Mouse (Mus musculus) T-cell, adult 2 months (primary cell): ENCODE measurements around the gene Fcrls.
A peak's percentile ranks its signal among the peaks of the same experiment; 100 is the strongest.

ENCODE experiments used
- DNase-seq: peaks from one replicate; pipeline ENCODE4 v3.0.0; 2022; ENCODE audit warnings: low spot score

The Fcrls gene

GRCm38 (mm10) chr3:87263436-87263835 is at the start of gene Fcrls:
Gene Fcrls, minus strand, starts transcription at chr3:87263738.
- no peak for DNase-seq

- no peak for DNase-seq
Measured at GRCm38 (mm10) chr3:87309922-87310321, 46.4 kb upstream of the Fcrls start.

GRCm38 (mm10) chr3:87299901-87300300 is 36.4 kb upstream of the Fcrls start:
- no peak for DNase-seq

GRCm38 (mm10) chr3:87274372-87274771 is 10.8 kb upstream of the Fcrls start:
- peak; percentile 11 for DNase-seq

GRCm38 (mm10) chr3:87266581-87266980 is 3.0 kb upstream of the Fcrls start:
- no peak for DNase-seq

GRCm38 (mm10) chr3:87255239-87255638 is 8.3 kb downstream of the Fcrls start:
- DNase-seq, result no peak

GRCm38 (mm10) chr3:87249571-87249970 is 14.0 kb downstream of the Fcrls start:
- DNase-seq, result no peak

GRCm38 (mm10) chr3:87247292-87247691 is 16.2 kb downstream of the Fcrls start:
- no peak for DNase-seq

GRCm38 (mm10) chr3:87243654-87244053 is 19.9 kb downstream of the Fcrls start:
- no peak for DNase-seq

- DNase-seq, result no peak
Measured at GRCm38 (mm10) chr3:87240909-87241308, 22.6 kb downstream of the Fcrls start.

- no peak for DNase-seq
Measured at GRCm38 (mm10) chr3:87223636-87224035, 39.9 kb downstream of the Fcrls start.

- DNase-seq, result no peak
Measured at GRCm38 (mm10) chr3:87222346-87222745, 41.2 kb downstream of the Fcrls start.

- DNase-seq, result no peak
Measured at GRCm38 (mm10) chr3:87215176-87215575, 48.4 kb downstream of the Fcrls start.

GRCm38 (mm10) chr3:87214221-87214864 is 49.2 kb downstream of the Fcrls start:
- DNase-seq, result no peak

GRCm38 (mm10) chr3:87206336-87207075 is 57.0 kb downstream of the Fcrls start:
- no peak for DNase-seq
